Mouse (Mus musculus) heart, embryonic 14.5 days (tissue): ENCODE measurements at regions not wholly inside any gene's neighbourhood (a gene's known extent, or its start where the extent isn't known, plus 50 kb on each side); places are given as distances from the start of the nearest gene placed in this dataset.

Experiments
- ATAC-seq: fragments of 200-750 bp; cut with Nextera tagmentation; 2 replicates; pipeline ENCODE4 v1.8.0; 2017; ENCODE audit warnings: low read depth, moderate TSS enrichment; ENCODE audit not compliant: insufficient number of reproducible peaks, insufficient read depth, low FRiP score
- H3K27ac ChIP-seq, 2 experiments: fragments of 200-500 bp in 1 of 2; fragments of 300-500 bp in 1 of 2; sonication (generic) in 1 of 2; replicated peaks in 1 of 2; 2 replicates each; pipeline ENCODE4 v1.5.1; 2012 to 2014; ENCODE audit warnings: low read depth in 2 of 2, low read length in 2 of 2, control low read depth in 1 of 2, mild to moderate bottlenecking in 1 of 2, mixed read lengths in 1 of 2; ENCODE audit not compliant: control insufficient read depth in 1 of 2, insufficient read depth in 1 of 2
- H3K27me3 ChIP-seq: fragments of 300-500 bp; sonication (generic); 2 replicates; pipeline ENCODE4 v1.6.1; 2014; ENCODE audit warnings: mild to moderate bottlenecking, low read length, control low read depth; ENCODE audit not compliant: control insufficient read depth, insufficient read depth
- H3K36me3 ChIP-seq: fragments of 300-500 bp; sonication (generic); 2 replicates; pipeline ENCODE4 v1.6.1; 2014; ENCODE audit warnings: mild to moderate bottlenecking, control low read depth, low read length, mixed read lengths; ENCODE audit not compliant: control insufficient read depth, insufficient read depth
- H3K4me1 ChIP-seq, 2 experiments: fragments of 200-500 bp in 1 of 2; fragments of 300-500 bp in 1 of 2; sonication (generic) in 1 of 2; 2 replicates each; pipeline ENCODE4 v1.6.1; 2012 to 2014; ENCODE audit warnings: low read length in 2 of 2, control low read depth in 1 of 2, mixed read lengths in 1 of 2; ENCODE audit not compliant: control insufficient read depth in 2 of 2, insufficient read depth in 2 of 2
- H3K4me2 ChIP-seq: fragments of 300-500 bp; sonication (generic); 2 replicates; pipeline ENCODE4 v1.6.1; 2014; ENCODE audit warnings: mild to moderate bottlenecking, low read length
- H3K4me3 ChIP-seq, 2 experiments: fragments of 200-500 bp in 1 of 2; fragments of 300-500 bp in 1 of 2; sonication (generic) in 1 of 2; 2 replicates each; pipeline ENCODE4 v1.5.1; 2012 to 2014; ENCODE audit warnings: low read length in 2 of 2, mild to moderate bottlenecking in 2 of 2, control low read depth in 1 of 2, low read depth in 1 of 2, moderate library complexity in 1 of 2; ENCODE audit not compliant: control insufficient read depth in 1 of 2, insufficient read depth in 1 of 2
- H3K9ac ChIP-seq: fragments of 300-500 bp; sonication (generic); 2 replicates; pipeline ENCODE4 v1.6.1; 2014; ENCODE audit warnings: mild to moderate bottlenecking, low read length
- H3K9me3 ChIP-seq: fragments of 300-500 bp; sonication (generic); 2 replicates; pipeline ENCODE4 v1.6.1; 2016; ENCODE audit warnings: low read length, control low read depth; ENCODE audit not compliant: control insufficient read depth
- WGBS: fragments of 180-500 bp; shearing (Covaris S2); extraction: QIAGEN DNeasy Blood & Tissue Kit; methylation state at CpG from one replicate; pipeline ENCODE4 v1.1.7; 2014; 5-methylcytosine and 5-hydroxymethylcytosine counted together

- H3K4me1 ChIP-seq: no peaks in the 10 kb centered on the region
- no peaks in the 10 kb centered on the region for H3K27me3 ChIP-seq
- 88% methylated on average over 3 of the region's 3 CpGs for WGBS
- no peak overlapping the region for H3K4me3 ChIP-seq
- no peak overlapping the region for H3K27ac ChIP-seq
- H3K9me3 ChIP-seq: no peaks in the 10 kb centered on the region
- no peak for ATAC-seq
- no peak overlapping the region for H3K9ac ChIP-seq
- H3K4me2 ChIP-seq: no peak overlapping the region
- no peaks in the 10 kb centered on the region for H3K36me3 ChIP-seq
These were observed 173.8 kb downstream of the Cxcl12 start for GRCm38 (mm10) chr6:117342123-117342522.

DNA sequence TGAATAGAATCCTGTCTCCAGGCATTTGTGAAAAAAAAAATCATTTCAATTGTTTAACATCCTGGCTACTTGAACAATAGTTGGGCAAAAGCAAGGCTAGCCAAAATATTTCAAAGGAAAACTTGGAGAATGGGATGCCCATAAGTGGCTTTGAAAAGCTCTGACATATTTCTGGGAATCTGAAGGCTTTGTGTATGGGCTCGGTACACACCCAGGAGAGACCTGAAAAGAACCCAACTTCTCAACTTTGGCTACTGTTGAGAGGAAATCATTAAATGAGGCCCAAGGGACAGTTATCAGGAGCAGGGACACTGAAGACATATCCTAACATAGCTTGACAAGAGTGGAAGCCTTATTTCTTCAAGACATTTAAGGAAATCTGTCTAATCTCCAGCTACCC lies 179.0 kb downstream of the Cxcl12 start:
- no peaks in the 10 kb centered on the region for H3K9me3 ChIP-seq
- no peak overlapping the region for H3K4me2 ChIP-seq
- no peak overlapping the region for H3K27ac ChIP-seq
- no peak for ATAC-seq
- H3K4me3 ChIP-seq: no peak overlapping the region
- 62% methylated on average over 1 of the region's 1 CpGs for WGBS
- no peaks in the 10 kb centered on the region for H3K4me1 ChIP-seq
- no peak overlapping the region for H3K9ac ChIP-seq
- no peaks in the 10 kb centered on the region for H3K27me3 ChIP-seq
- H3K36me3 ChIP-seq: no peaks in the 10 kb centered on the region

DNA sequence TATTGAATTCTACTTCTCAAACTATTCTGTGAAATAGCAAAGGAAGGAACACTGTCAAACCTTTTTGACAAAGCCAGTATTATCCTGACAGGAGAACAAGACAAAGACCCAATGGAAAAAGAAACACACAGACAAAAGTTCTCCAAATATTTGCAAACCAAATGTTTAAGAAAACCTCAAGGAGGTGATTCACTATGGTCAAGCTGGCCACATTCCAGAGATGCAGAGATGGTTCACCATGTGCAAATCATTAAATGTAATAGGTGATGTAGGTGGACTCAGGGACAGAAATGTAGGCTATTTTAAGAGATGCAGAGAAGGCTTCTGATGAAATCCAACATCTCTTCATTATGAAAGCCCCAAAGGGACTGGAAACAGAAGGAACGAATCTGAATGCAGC lies 183.5 kb downstream of the Cxcl12 start:
- H3K9me3 ChIP-seq: no peaks in the 10 kb centered on the region
- no peaks in the 10 kb centered on the region for H3K4me1 ChIP-seq
- no peak overlapping the region for H3K4me3 ChIP-seq
- WGBS: 71% methylated on average over 1 of the region's 1 CpGs
- no peak overlapping the region for H3K9ac ChIP-seq
- no peak overlapping the region for H3K27ac ChIP-seq
- ATAC-seq: no peak
- no peak overlapping the region for H3K4me2 ChIP-seq
- H3K36me3 ChIP-seq: no peaks in the 10 kb centered on the region
- no peaks in the 10 kb centered on the region for H3K27me3 ChIP-seq

- no peak for ATAC-seq
- WGBS: 89% methylated on average over 3 of the region's 3 CpGs
These were observed 184.8 kb downstream of the Cxcl12 start for GRCm38 (mm10) chr6:117353091-117353490.

GRCm38 (mm10) chr6:117356101-117356500 lies 187.8 kb downstream of the Cxcl12 start:
- Histone ChIP-seq H3K9me3 (peaks cover 5% of the 10 kb centered on the region; the same call in 1 of the 2 replicates), H3K4me1 (no peaks in the 10 kb centered on the region), H3K36me3 (no peaks in the 10 kb centered on the region), H3K27ac (no peak overlapping the region), H3K27me3 (no peaks in the 10 kb centered on the region), H3K4me3 (no peak overlapping the region), H3K9ac (no peak overlapping the region), H3K4me2 (no peak overlapping the region)
- WGBS: 97% methylated on average over 1 of the region's 1 CpGs
- no peak for ATAC-seq

More at GRCm38 (mm10) chr6:117353091-117353490, 184.8 kb downstream of the Cxcl12 start:
- Histone ChIP-seq H3K4me2 (no peak overlapping the region), H3K4me3 (no peak overlapping the region), H3K9ac (no peak overlapping the region), H3K36me3 (no peaks in the 10 kb centered on the region), H3K9me3 (no peaks in the 10 kb centered on the region), H3K27me3 (no peaks in the 10 kb centered on the region), H3K4me1 (no peaks in the 10 kb centered on the region), H3K27ac (no peak overlapping the region)

DNA sequence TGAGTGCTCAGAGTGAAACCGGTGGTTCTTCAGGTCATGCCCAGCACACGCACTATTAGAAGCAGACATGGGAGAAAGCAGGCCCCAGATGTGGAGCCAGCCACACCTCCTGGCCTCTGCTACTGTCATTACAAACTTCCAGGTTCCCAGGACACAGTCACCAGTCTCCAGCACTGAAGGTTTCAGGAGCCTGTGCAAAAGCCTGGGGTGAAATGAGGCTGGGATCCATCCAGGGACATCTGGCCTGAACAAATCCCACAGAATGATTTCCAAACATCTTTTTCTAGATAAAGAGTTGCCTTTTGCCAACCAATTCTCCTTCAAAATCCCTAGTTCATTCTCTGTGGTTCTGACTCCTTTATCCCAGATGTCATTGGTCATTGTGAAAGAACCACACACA lies 191.1 kb downstream of the Cxcl12 start:
- 88% methylated on average over 2 of the region's 2 CpGs for WGBS
- no peaks in the 10 kb centered on the region for H3K4me1 ChIP-seq
- H3K36me3 ChIP-seq: no peaks in the 10 kb centered on the region
- no peak overlapping the region for H3K27ac ChIP-seq
- H3K4me2 ChIP-seq: no peak overlapping the region
- no peaks in the 10 kb centered on the region for H3K27me3 ChIP-seq
- H3K9me3 ChIP-seq: peaks cover 5% of the 10 kb centered on the region; the same call in 1 of the 2 replicates
- H3K9ac ChIP-seq: no peak overlapping the region
- no peak overlapping the region for H3K4me3 ChIP-seq
- no peak for ATAC-seq

- Histone ChIP-seq H3K27me3 (no peaks in the 10 kb centered on the region), H3K27ac (no peak overlapping the region), H3K9ac (no peak overlapping the region), H3K4me1 (no peaks in the 10 kb centered on the region), H3K4me2 (no peak overlapping the region), H3K4me3 (no peak overlapping the region), H3K9me3 (no peaks in the 10 kb centered on the region), H3K36me3 (no peaks in the 10 kb centered on the region)
- ATAC-seq: no peak
- 80% methylated on average over 6 of the region's 6 CpGs for WGBS
These were observed 198.2 kb downstream of the Cxcl12 start for GRCm38 (mm10) chr6:117366563-117366962.

GRCm38 (mm10) chr6:117375989-117376388 lies 207.7 kb downstream of the Cxcl12 start:
- 92% methylated on average over 5 of the region's 5 CpGs for WGBS
- Histone ChIP-seq H3K4me2 (no peak overlapping the region), H3K27ac (no peak overlapping the region), H3K36me3 (no peaks in the 10 kb centered on the region), H3K4me3 (no peak overlapping the region), H3K27me3 (no peaks in the 10 kb centered on the region), H3K9me3 (peaks cover 6% of the 10 kb centered on the region), H3K9ac (no peak overlapping the region), H3K4me1 (peaks cover 8 to 10% of the 10 kb centered on the region in 2 experiments)
- no peak for ATAC-seq
